Mouse (Mus musculus): ENCODE measurements at regions not wholly inside any gene's neighbourhood (a gene's known extent, or its start where the extent isn't known, plus 50 kb on each side); places are given as distances from the start of the nearest gene placed in this dataset.

DNA sequence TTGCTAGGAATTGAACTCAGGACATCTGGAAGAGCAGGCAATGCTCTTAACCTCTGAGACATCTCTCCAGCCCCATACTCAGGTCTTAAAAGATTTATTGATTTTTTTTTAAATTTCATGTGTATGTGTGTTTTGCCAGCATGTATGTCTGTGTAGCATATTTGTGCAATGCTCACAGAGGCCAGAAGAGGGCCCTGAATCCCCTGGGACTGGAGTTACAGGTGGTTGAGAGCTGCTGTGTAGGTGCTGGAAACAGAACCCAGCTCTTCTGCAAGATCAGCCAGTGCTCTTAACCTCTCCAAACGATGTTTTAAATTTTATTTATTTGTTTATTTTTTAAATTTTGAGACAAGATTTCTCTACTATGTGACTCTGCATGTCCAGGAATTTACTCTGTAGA is 78.9 kb downstream of the Qrsl1 start:
- TF ChIP-seq HCFC1 (IDR thresholded peaks at IDR 0.05; ENCODE audit: borderline replicate concordance, insufficient read depth, low read length) (no peak), CHD2 (IDR thresholded peaks at IDR 0.05; ENCODE audit: low read depth, low read length) (no peak)

Data from ES-E14 (cell line).